Mouse (Mus musculus): ENCODE results near the gene Gbf1. TPM values are rescaled to one million over a fixed set of nuclear protein-coding genes. Genes with fewer than 3 reads are reported as not detected.

The Gbf1 gene
- polyA plus RNA-seq, 1 experiment from 2014 or later: 41.8 TPM

DNA sequence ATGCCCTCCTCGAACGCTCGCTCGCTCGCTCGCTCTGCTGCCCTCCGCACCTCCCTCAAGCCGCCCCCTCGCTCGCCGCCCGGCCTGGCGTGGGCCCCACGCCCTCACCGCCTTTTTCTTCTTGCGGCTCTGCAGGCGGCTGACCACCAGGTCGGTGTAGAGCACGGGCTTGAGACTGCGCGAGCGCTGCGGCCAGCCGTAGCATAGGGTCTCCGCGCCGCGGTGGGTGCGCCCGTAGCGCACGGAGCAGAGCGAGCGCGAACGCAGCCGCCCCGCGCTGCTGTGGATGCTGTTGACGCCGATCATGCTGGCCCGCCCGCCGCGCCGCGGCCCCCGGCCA, 165.2 kb downstream of the Gbf1 start:
- 1% methylated on average over 48 of the region's 48 CpGs for WGBS
- peaks cover 69% of the 10 kb centered on the region for H3K4me1 ChIP-seq
- no peak overlapping the region for H3K27ac ChIP-seq
- no peaks in the 10 kb centered on the region for H3K36me3 ChIP-seq (replicated peaks)
- no peaks in the 10 kb centered on the region for H3K9me3 ChIP-seq
- peaks cover 100% of the 10 kb centered on the region for H3K27me3 ChIP-seq (ENCODE audit: poor library complexity, severe bottlenecking)
- H3K4me3 ChIP-seq: peak overlapping the region; percentile 46
- DNase-seq (ENCODE audit: extremely low spot score, low spot score): no peak

DNA sequence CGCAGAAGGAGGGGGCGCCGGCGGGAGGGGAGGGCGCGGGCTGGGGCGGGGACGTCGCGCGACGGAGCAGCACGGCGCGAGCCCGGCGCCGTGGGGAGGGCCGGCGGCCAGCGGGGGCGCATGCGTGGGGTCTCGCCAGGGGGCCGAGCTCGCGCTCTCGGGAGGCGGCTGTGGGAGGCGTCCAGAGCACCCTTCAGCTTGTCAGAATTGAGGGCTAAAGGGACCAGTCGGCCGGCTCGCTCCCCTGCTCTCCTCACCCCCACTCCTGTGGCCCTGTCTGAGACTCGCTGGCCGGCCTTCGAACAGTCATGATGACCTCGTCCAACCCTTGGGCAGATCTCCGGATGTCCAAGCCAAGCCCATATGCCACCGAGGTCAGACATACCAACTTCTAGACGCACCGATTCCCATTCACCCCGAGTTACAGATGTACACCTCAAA, 165.7 kb downstream of the Gbf1 start:
- H3K27ac ChIP-seq: no peak overlapping the region
- peak overlapping the region; percentile 46 for H3K4me3 ChIP-seq
- H3K27me3 ChIP-seq (ENCODE audit: poor library complexity, severe bottlenecking): peaks cover 100% of the 10 kb centered on the region
- WGBS: 2% methylated on average over 40 of the region's 42 CpGs
- no peak for DNase-seq (ENCODE audit: extremely low spot score, low spot score)
- H3K36me3 ChIP-seq (replicated peaks): no peaks in the 10 kb centered on the region
- no peaks in the 10 kb centered on the region for H3K9me3 ChIP-seq
- peaks cover 72% of the 10 kb centered on the region for H3K4me1 ChIP-seq

GRCm38 (mm10) chr19:46318586-46319378, 166.5 kb downstream of the Gbf1 start:
- no peak for DNase-seq (ENCODE audit: extremely low spot score, low spot score)
- H3K9me3 ChIP-seq: no peaks in the 10 kb centered on the region
- H3K36me3 ChIP-seq (replicated peaks): no peaks in the 10 kb centered on the region
- peak overlapping the region; percentile 26; the same call in 1 of the 2 replicates for H3K4me3 ChIP-seq
- no peak overlapping the region for H3K27ac ChIP-seq
- peaks cover 72% of the 10 kb centered on the region for H3K4me1 ChIP-seq
- WGBS: 8% methylated on average over 16 of the region's 16 CpGs
- H3K27me3 ChIP-seq (ENCODE audit: poor library complexity, severe bottlenecking): peaks cover 100% of the 10 kb centered on the region

DNA sequence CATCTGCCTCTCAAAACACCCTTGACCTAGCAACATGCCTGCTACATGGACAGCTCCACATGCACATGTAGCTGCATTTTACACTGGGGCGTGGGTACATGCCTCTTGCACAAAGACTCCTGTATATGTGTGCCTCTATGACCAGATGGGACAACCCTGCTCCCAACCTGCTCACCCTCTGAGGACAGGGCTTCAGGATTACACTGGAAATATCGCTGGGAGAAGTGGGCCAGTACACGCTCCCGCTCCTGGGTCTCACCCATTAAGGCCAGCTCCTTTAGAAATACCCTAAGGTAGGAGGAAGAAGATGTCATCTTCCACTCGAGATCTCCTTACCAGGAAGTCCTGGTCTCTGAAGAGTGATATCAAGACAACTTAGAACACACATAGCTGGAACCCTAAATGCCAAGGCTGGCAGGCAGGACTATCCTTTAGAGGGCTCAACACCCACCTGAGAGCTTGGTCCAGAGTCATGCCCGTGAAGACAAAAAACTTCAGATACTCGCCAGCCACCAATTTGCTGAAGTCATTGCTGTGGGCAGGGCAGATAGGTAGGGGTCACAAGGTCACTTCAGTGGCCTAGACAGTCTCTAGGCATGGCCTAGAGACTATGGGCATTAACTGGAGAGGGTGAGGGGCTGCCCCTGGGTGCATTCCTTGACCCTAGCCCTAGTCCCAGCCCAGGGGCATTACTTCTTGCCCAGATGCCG, 167.9 kb downstream of the Gbf1 start:
- Histone ChIP-seq H3K27me3 (ENCODE audit: poor library complexity, severe bottlenecking) (peaks cover 100% of the 10 kb centered on the region), H3K36me3 (replicated peaks) (no peaks in the 10 kb centered on the region), H3K4me3 (no peak overlapping the region), H3K4me1 (peaks cover 62% of the 10 kb centered on the region), H3K9me3 (no peaks in the 10 kb centered on the region), H3K27ac (peak overlapping the region; percentile 36; the same call in 1 of the 2 replicates)
- DNase-seq (ENCODE audit: extremely low spot score, low spot score): no peak
- 88% methylated on average over 8 of the region's 8 CpGs for WGBS

DNA sequence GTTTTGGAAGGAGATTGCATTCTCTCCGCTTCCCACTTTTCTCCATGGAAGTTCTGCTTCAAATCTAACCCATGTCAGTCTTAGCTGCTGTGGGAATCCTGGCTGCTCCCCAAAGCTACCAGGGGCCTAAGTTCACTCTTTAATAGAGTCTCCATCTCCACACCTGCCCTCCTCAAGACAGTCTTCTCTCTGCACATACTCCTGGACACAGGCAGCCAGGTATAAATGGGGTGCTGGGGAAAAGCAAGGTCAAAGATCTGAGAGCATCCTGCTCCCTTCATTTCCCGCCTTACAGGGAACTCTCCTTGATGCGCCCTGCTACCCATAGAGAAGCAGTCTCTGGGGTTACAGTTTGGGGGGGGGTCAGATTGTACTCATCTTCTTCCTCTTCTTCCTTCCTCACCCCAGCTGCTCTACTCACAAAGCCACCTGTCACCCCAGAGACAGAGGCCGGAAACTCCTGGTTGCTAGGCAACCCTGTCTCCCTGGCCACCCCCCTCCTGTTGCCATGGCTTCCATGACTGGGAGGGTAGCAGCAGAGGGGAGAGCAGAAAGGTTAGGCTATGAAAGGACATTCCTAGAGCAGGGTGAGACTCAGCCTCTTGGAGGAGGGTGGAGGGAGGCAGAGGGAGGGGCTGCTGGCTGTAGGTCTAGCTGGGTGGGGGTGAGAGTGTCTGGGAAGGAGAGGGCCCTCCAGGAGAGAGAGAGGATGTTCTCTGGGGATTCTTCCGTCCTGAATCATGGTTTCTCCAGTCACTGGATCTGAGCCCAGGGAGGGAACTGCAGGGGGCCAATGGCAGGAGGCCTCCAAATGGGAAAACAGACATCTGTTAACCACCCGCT, 169.0 kb downstream of the Gbf1 start:
- Histone ChIP-seq H3K36me3 (replicated peaks) (no peaks in the 10 kb centered on the region), H3K27ac (peak overlapping the region; percentile 75), H3K4me1 (peaks cover 64% of the 10 kb centered on the region), H3K4me3 (peak overlapping the region; percentile 18), H3K27me3 (ENCODE audit: poor library complexity, severe bottlenecking) (peaks cover 100% of the 10 kb centered on the region), H3K9me3 (no peaks in the 10 kb centered on the region)
- peak; percentile 67 for DNase-seq (ENCODE audit: extremely low spot score, low spot score)
- WGBS: 31% methylated on average over 6 of the region's 6 CpGs

DNA sequence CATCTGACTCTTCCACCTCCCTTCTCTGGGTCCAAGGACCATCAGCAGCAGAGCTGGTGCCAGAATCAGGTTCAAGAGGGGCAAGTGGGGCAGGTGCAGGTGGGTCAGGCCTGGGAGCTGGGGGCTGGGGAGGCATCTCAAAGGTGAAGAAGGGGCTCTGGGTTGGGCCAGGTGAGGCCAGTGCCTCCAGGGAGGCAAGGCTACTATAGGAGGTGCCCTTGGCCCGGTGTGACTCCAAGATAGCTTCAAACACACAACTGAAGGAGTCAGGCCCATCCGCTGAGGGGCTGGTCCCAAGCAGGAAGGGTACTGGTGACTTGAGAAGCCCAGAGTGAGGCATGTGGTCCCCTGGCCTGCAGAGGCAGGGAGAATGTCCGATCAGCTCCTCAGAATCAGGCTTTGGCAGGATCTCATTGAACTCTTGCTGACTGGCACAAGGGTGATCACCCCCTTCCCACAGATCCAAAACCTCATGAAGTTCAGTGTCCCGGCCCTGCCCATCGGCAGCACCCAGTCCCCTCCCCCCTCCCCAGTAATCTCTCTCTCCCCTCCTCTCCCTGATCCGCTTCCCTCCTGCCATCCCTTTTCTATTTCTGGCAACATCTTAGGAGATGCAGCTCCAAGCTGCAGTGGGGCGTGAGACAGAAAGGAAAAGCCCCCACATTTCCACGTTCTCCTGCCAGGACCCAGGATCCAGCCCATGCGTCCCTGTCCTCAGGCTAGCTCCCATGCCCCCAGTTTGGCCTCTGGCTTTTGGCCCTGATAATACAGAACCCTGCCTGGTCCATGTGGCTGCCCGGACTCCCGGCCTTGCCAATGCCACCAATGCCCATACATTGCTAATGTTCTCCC, 170.1 kb downstream of the Gbf1 start:
- Histone ChIP-seq H3K27ac (peak overlapping the region; percentile 75), H3K36me3 (replicated peaks) (no peaks in the 10 kb centered on the region), H3K9me3 (no peaks in the 10 kb centered on the region), H3K27me3 (ENCODE audit: poor library complexity, severe bottlenecking) (peaks cover 100% of the 10 kb centered on the region), H3K4me1 (peaks cover 66% of the 10 kb centered on the region), H3K4me3 (peak overlapping the region; percentile 18; the same call in 1 of the 2 replicates)
- WGBS: 54% methylated on average over 11 of the region's 11 CpGs
- DNase-seq (ENCODE audit: extremely low spot score, low spot score): no peak

DNA sequence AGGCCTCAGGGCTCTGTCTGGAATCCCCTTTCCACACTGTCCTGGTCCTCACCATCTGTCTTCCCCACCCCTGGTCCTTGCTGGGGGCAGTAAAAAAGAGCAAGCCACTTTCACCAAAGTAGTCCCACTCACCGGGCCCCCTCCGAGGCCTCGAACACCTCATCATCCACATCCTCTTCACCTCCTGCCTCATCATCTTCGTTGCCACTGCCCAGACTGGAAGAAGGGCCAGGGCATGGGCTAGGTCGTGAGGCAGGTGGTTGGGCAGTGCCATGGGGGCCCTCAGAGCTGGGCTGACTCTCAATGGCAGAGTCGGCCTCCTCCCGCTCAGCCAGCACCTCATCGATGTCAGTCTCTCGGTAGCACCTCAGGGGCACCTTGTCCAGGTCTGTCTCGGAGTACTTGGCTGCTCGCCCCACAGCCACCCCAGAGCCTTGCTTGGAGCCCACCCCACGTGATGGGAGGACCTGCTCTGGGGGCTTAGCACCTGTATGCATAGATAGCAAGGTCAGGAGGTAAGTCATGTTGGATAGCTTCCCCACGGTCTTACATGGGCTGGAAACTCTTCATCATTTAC, 170.8 kb downstream of the Gbf1 start:
- no peaks in the 10 kb centered on the region for H3K9me3 ChIP-seq
- peaks cover 66% of the 10 kb centered on the region for H3K4me1 ChIP-seq
- peaks cover 93% of the 10 kb centered on the region for H3K27me3 ChIP-seq (ENCODE audit: poor library complexity, severe bottlenecking)
- 82% methylated on average over 13 of the region's 13 CpGs for WGBS
- no peak for DNase-seq (ENCODE audit: extremely low spot score, low spot score)
- no peak overlapping the region for H3K4me3 ChIP-seq
- H3K27ac ChIP-seq: no peak overlapping the region
- no peaks in the 10 kb centered on the region for H3K36me3 ChIP-seq (replicated peaks)

DNA sequence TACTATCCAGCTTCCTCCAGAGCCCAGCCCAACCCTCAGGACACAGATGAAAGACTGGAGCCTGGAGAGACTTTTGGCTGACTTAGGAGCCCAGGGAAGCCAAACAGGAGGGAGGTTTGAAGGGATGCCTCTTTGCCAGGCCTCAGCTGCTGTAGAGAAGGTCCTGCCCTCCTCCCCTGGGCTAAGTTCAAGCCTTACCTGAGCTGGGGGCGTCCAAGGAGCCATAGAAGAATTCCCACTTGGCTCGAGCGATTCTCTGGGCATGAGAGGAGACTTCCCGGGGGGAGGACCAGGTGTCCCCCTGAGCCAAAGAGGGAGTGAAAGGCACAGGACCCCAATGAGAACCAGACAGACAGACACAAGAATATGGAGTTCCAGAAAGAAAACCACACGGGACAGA, 171.4 kb downstream of the Gbf1 start:
- H3K4me1 ChIP-seq: peaks cover 65% of the 10 kb centered on the region
- no peaks in the 10 kb centered on the region for H3K9me3 ChIP-seq

DNA sequence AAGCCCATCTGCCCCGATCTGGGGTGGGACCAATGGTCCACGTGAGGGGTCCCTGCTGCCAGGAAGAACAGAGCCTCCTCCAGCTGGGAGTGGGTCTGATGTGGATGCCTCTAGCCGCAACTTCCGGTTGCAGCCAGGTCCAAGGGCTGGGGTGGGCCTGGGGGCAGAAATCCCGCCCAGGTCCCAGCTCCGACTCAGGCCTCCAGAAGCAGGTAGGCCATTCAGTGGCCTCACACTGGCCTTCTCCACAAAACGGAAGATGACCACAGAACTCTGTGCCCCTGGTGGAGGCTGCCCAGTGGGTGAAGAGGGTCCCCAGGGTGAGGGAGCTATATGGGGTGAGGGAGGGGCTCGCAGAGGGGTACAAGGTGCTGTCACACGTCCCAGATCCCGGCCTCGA, 172.1 kb downstream of the Gbf1 start:
- H3K4me3 ChIP-seq: no peak overlapping the region
- H3K27ac ChIP-seq: no peak overlapping the region
- 70% methylated on average over 11 of the region's 11 CpGs for WGBS
- no peaks in the 10 kb centered on the region for H3K36me3 ChIP-seq (replicated peaks)
- H3K4me1 ChIP-seq: peaks cover 65% of the 10 kb centered on the region
- no peak for DNase-seq (ENCODE audit: extremely low spot score, low spot score)
- H3K9me3 ChIP-seq: no peaks in the 10 kb centered on the region
- peaks cover 85% of the 10 kb centered on the region for H3K27me3 ChIP-seq (ENCODE audit: poor library complexity, severe bottlenecking)

More for the DNA sequence above, 171.4 kb downstream of the Gbf1 start:
- DNase-seq (ENCODE audit: extremely low spot score, low spot score): no peak
- Histone ChIP-seq H3K27ac (no peak overlapping the region), H3K27me3 (ENCODE audit: poor library complexity, severe bottlenecking) (peaks cover 87% of the 10 kb centered on the region), H3K4me3 (no peak overlapping the region), H3K36me3 (replicated peaks) (no peaks in the 10 kb centered on the region)
- WGBS: 78% methylated on average over 5 of the region's 5 CpGs

- Histone ChIP-seq H3K4me3 (no peak overlapping the region), H3K4me1 (peaks cover 68% of the 10 kb centered on the region), H3K27ac (no peak overlapping the region), H3K27me3 (ENCODE audit: poor library complexity, severe bottlenecking) (peaks cover 85% of the 10 kb centered on the region), H3K36me3 (replicated peaks) (no peaks in the 10 kb centered on the region), H3K9me3 (no peaks in the 10 kb centered on the region)
- DNase-seq (ENCODE audit: extremely low spot score, low spot score): no peak
- WGBS: 76% methylated on average over 5 of the region's 5 CpGs
Measured at GRCm38 (mm10) chr19:46324918-46325317, 172.6 kb downstream of the Gbf1 start.

DNA sequence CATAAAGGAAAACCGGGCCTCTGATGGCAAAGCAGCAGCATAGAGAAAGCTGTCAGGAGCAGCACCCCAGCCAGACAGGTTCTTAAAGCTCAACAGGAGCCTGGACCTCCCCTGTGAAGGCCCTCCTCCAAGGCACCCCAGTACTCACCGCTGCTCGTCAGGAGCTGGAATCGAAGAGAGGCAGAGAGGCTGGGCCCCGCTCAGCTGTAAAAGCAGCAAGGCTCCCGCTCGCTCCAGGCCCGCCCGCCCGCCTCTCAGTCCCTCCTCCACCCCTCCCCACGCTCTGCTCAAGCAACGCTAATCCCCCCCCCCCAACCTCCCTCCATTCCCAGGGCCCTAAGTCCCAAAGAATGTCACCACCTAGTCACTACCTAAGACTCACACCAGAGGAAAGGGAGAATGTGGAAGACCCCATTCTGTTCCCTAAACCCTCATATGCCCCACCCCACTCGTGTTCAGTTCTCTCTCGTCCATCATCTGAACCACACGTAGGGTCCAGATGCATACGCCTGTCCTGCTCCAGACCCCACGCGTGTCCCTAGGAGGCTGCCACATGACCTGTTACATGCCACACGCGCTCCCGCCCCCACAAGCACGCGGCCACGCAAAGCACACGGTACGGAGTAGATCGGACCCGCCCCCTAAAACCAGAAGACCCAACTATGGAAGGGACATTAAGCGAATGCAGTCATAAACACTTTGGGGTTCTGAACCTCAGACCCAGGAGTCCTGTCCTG, 173.9 kb downstream of the Gbf1 start:
- no peak for DNase-seq (ENCODE audit: extremely low spot score, low spot score)
- H3K36me3 ChIP-seq (replicated peaks): peaks cover 12% of the 10 kb centered on the region
- H3K27ac ChIP-seq: peak overlapping the region; percentile 60; the same call in 1 of the 2 replicates
- H3K9me3 ChIP-seq: no peaks in the 10 kb centered on the region
- WGBS: 2% methylated on average over 28 of the region's 29 CpGs
- peaks cover 67% of the 10 kb centered on the region for H3K4me1 ChIP-seq
- H3K4me3 ChIP-seq: peak overlapping the region; percentile 80
- peaks cover 85% of the 10 kb centered on the region for H3K27me3 ChIP-seq (ENCODE audit: poor library complexity, severe bottlenecking)
